Mouse (Mus musculus): ENCODE measurements at regions not wholly inside any gene's neighbourhood (a gene's known extent, or its start where the extent isn't known, plus 50 kb on each side); places are given as distances from the start of the nearest gene placed in this dataset.
"Not testable (repeated sequence)": the region's sequence is repeated elsewhere in the genome, so short reads cannot be mapped to it uniquely, and the experiment has no call there.

- H3K27me3 ChIP-seq (ENCODE audit: control insufficient read depth, insufficient read depth, low read depth, low read length), result no peaks in the 10 kb centered on the region
- H3K27ac ChIP-seq (ENCODE audit: low read length), result no peak overlapping the region
- H3K4me2 ChIP-seq (ENCODE audit: low read depth, low read length), result no peak overlapping the region
- H3K9ac ChIP-seq (ENCODE audit: low read depth, low read length), result no peak overlapping the region
- no peaks in the 10 kb centered on the region for H3K4me1 ChIP-seq (ENCODE audit: control insufficient read depth, low read depth, low read length)
- WGBS (ENCODE audit: insufficient replicate concordance), result 49% methylated on average over 4 of the region's 4 CpGs
- H3K9me3 ChIP-seq (replicated peaks; ENCODE audit: control insufficient read depth, low read length), result no peaks in the 10 kb centered on the region
- ATAC-seq (ENCODE audit: low read depth), result no peak
- no peaks in the 10 kb centered on the region for H3K36me3 ChIP-seq (ENCODE audit: control insufficient read depth, insufficient read depth)
- H3K4me3 ChIP-seq (ENCODE audit: low read depth, low read length), result no peak overlapping the region
Observed at GRCm38 (mm10) chr12:39634337-39634736, 403.5 kb downstream of the Arl4a start.

- no peaks in the 10 kb centered on the region for H3K27me3 ChIP-seq (ENCODE audit: control insufficient read depth, insufficient read depth, low read depth, low read length)
- no peak overlapping the region for H3K4me3 ChIP-seq (ENCODE audit: low read depth, low read length)
- H3K27ac ChIP-seq (ENCODE audit: low read length), result no peak overlapping the region
- no peaks in the 10 kb centered on the region for H3K36me3 ChIP-seq (ENCODE audit: control insufficient read depth, insufficient read depth)
- H3K4me1 ChIP-seq (ENCODE audit: control insufficient read depth, low read depth, low read length), result no peaks in the 10 kb centered on the region
- H3K9ac ChIP-seq (ENCODE audit: low read depth, low read length), result no peak overlapping the region
- ATAC-seq (ENCODE audit: low read depth), result no peak
- H3K9me3 ChIP-seq (replicated peaks; ENCODE audit: control insufficient read depth, low read length), result no peaks in the 10 kb centered on the region
- WGBS (ENCODE audit: insufficient replicate concordance), result 77% methylated on average over 1 of the region's 1 CpGs
- H3K4me2 ChIP-seq (ENCODE audit: low read depth, low read length), result no peak overlapping the region
Observed at GRCm38 (mm10) chr12:39621266-39621665, 416.6 kb downstream of the Arl4a start.

- H3K27ac ChIP-seq (ENCODE audit: low read length), result no peak overlapping the region
- no peak overlapping the region for H3K4me3 ChIP-seq (ENCODE audit: low read depth, low read length)
- H3K4me1 ChIP-seq (ENCODE audit: control insufficient read depth, low read depth, low read length), result no peaks in the 10 kb centered on the region
- no peak for ATAC-seq (ENCODE audit: low read depth)
- no peak overlapping the region for H3K4me2 ChIP-seq (ENCODE audit: low read depth, low read length)
- no peaks in the 10 kb centered on the region for H3K9me3 ChIP-seq (replicated peaks; ENCODE audit: control insufficient read depth, low read length)
- no peak overlapping the region for H3K9ac ChIP-seq (ENCODE audit: low read depth, low read length)
- no peaks in the 10 kb centered on the region for H3K36me3 ChIP-seq (ENCODE audit: control insufficient read depth, insufficient read depth)
- WGBS (ENCODE audit: insufficient replicate concordance), result 38% methylated on average over 3 of the region's 3 CpGs
- no peaks in the 10 kb centered on the region for H3K27me3 ChIP-seq (ENCODE audit: control insufficient read depth, insufficient read depth, low read depth, low read length)
Observed at GRCm38 (mm10) chr12:39605289-39605688, 432.5 kb downstream of the Arl4a start.

- no peaks in the 10 kb centered on the region for H3K4me1 ChIP-seq (ENCODE audit: control insufficient read depth, low read depth, low read length)
- WGBS (ENCODE audit: insufficient replicate concordance), result 53% methylated on average over 4 of the region's 4 CpGs
- H3K27me3 ChIP-seq (ENCODE audit: control insufficient read depth, insufficient read depth, low read depth, low read length), result no peaks in the 10 kb centered on the region
- ATAC-seq (ENCODE audit: low read depth), result no peak
- H3K36me3 ChIP-seq (ENCODE audit: control insufficient read depth, insufficient read depth), result no peaks in the 10 kb centered on the region
- no peaks in the 10 kb centered on the region for H3K9me3 ChIP-seq (replicated peaks; ENCODE audit: control insufficient read depth, low read length)
- no peak overlapping the region for H3K4me2 ChIP-seq (ENCODE audit: low read depth, low read length)
- H3K9ac ChIP-seq (ENCODE audit: low read depth, low read length), result no peak overlapping the region
- no peak overlapping the region for H3K4me3 ChIP-seq (ENCODE audit: low read depth, low read length)
- no peak overlapping the region for H3K27ac ChIP-seq (ENCODE audit: low read length)
Observed at GRCm38 (mm10) chr12:39604723-39605122, 433.1 kb downstream of the Arl4a start.

GRCm38 (mm10) chr12:39594726-39595125 lies 443.1 kb downstream of the Arl4a start:
- 8% methylated on average over 1 of the region's 1 CpGs for WGBS (ENCODE audit: insufficient replicate concordance)
- Histone ChIP-seq H3K9me3 (replicated peaks; ENCODE audit: control insufficient read depth, low read length) (no peaks in the 10 kb centered on the region), H3K4me2 (ENCODE audit: low read depth, low read length) (no peak overlapping the region), H3K36me3 (ENCODE audit: control insufficient read depth, insufficient read depth) (no peaks in the 10 kb centered on the region), H3K9ac (ENCODE audit: low read depth, low read length) (no peak overlapping the region), H3K27me3 (ENCODE audit: control insufficient read depth, insufficient read depth, low read depth, low read length) (no peaks in the 10 kb centered on the region), H3K27ac (ENCODE audit: low read length) (no peak overlapping the region), H3K4me3 (ENCODE audit: low read depth, low read length) (no peak overlapping the region), H3K4me1 (ENCODE audit: control insufficient read depth, low read depth, low read length) (no peaks in the 10 kb centered on the region)
- ATAC-seq (ENCODE audit: low read depth), result no peak

GRCm38 (mm10) chr12:39593781-39594180 lies 444.0 kb downstream of the Arl4a start:
- H3K9me3 ChIP-seq (replicated peaks; ENCODE audit: control insufficient read depth, low read length); H3K27me3 ChIP-seq (ENCODE audit: control insufficient read depth, insufficient read depth, low read depth, low read length); H3K4me3 ChIP-seq (ENCODE audit: low read depth, low read length); H3K9ac ChIP-seq (ENCODE audit: low read depth, low read length); H3K36me3 ChIP-seq (ENCODE audit: control insufficient read depth, insufficient read depth); ATAC-seq (ENCODE audit: low read depth); H3K4me1 ChIP-seq (ENCODE audit: control insufficient read depth, low read depth, low read length); H3K4me2 ChIP-seq (ENCODE audit: low read depth, low read length); H3K27ac ChIP-seq (ENCODE audit: low read length): not testable (repeated sequence)

- Histone ChIP-seq H3K27ac (ENCODE audit: low read length) (no peak overlapping the region), H3K9me3 (replicated peaks; ENCODE audit: control insufficient read depth, low read length) (no peaks in the 10 kb centered on the region), H3K4me3 (ENCODE audit: low read depth, low read length) (no peak overlapping the region), H3K27me3 (ENCODE audit: control insufficient read depth, insufficient read depth, low read depth, low read length) (no peaks in the 10 kb centered on the region), H3K4me2 (ENCODE audit: low read depth, low read length) (no peak overlapping the region), H3K9ac (ENCODE audit: low read depth, low read length) (no peak overlapping the region), H3K36me3 (ENCODE audit: control insufficient read depth, insufficient read depth) (no peaks in the 10 kb centered on the region), H3K4me1 (ENCODE audit: control insufficient read depth, low read depth, low read length) (no peaks in the 10 kb centered on the region)
- WGBS (ENCODE audit: insufficient replicate concordance), result 43% methylated on average over 5 of the region's 5 CpGs
- ATAC-seq (ENCODE audit: low read depth), result no peak
Observed at GRCm38 (mm10) chr12:39587204-39587909, 450.5 kb downstream of the Arl4a start.

- H3K4me2 ChIP-seq (ENCODE audit: low read depth, low read length), result no peak overlapping the region
- no peak overlapping the region for H3K27ac ChIP-seq (ENCODE audit: low read length)
- no peak overlapping the region for H3K9ac ChIP-seq (ENCODE audit: low read depth, low read length)
- H3K4me1 ChIP-seq (ENCODE audit: control insufficient read depth, low read depth, low read length), result no peaks in the 10 kb centered on the region
- H3K9me3 ChIP-seq (replicated peaks; ENCODE audit: control insufficient read depth, low read length), result no peaks in the 10 kb centered on the region
- no peak for ATAC-seq (ENCODE audit: low read depth)
- WGBS (ENCODE audit: insufficient replicate concordance), result 51% methylated on average over 4 of the region's 4 CpGs
- H3K4me3 ChIP-seq (ENCODE audit: low read depth, low read length), result no peak overlapping the region
- H3K27me3 ChIP-seq (ENCODE audit: control insufficient read depth, insufficient read depth, low read depth, low read length), result no peaks in the 10 kb centered on the region
- H3K36me3 ChIP-seq (ENCODE audit: control insufficient read depth, insufficient read depth), result no peaks in the 10 kb centered on the region
Observed at GRCm38 (mm10) chr12:39586163-39586562, 451.7 kb downstream of the Arl4a start.

GRCm38 (mm10) chr12:39577610-39578009 lies 460.2 kb downstream of the Arl4a start:
- Histone ChIP-seq H3K4me1 (ENCODE audit: control insufficient read depth, low read depth, low read length) (no peaks in the 10 kb centered on the region), H3K27me3 (ENCODE audit: control insufficient read depth, insufficient read depth, low read depth, low read length) (no peaks in the 10 kb centered on the region), H3K9ac (ENCODE audit: low read depth, low read length) (no peak overlapping the region), H3K27ac (ENCODE audit: low read length) (no peak overlapping the region), H3K9me3 (replicated peaks; ENCODE audit: control insufficient read depth, low read length) (no peaks in the 10 kb centered on the region), H3K36me3 (ENCODE audit: control insufficient read depth, insufficient read depth) (no peaks in the 10 kb centered on the region), H3K4me3 (ENCODE audit: low read depth, low read length) (no peak overlapping the region), H3K4me2 (ENCODE audit: low read depth, low read length) (no peak overlapping the region)
- no peak for ATAC-seq (ENCODE audit: low read depth)
- WGBS (ENCODE audit: insufficient replicate concordance), result 38% methylated on average over 1 of the region's 1 CpGs

All from liver, embryonic 16.5 days (tissue).